7 mouse cellular contexts compared by ENCODE assay signal in genomic region chr7:28821261-28821831, GRCm38 (mm10). TPM values are rescaled to one million over a fixed set of nuclear protein-coding genes. Genes with fewer than 3 reads are reported as not detected.
DNase-seq lines count a peak whose midpoint lies in the region; ATAC-seq and TF ChIP-seq lines count a peak whose summit lies in the region.

No protein-coding gene starts in this region.

- no peak overlapping the region for H3K4me3 ChIP-seq in lung, embryonic 15.5 days
- H3K4me3 ChIP-seq in embryonic facial prominence, embryonic 11.5 days (ENCODE audit: low read depth, low read length): no peak overlapping the region
- H3K4me3 ChIP-seq in hindbrain, embryonic 13.5 days: no peak overlapping the region
- H3K4me3 ChIP-seq in liver, postnatal 0 days (ENCODE audit: low read depth, low read length): no peak overlapping the region

- no peak for TF ChIP-seq EP300 in liver, postnatal 0 days (IDR thresholded peaks at IDR 0.05; ENCODE audit: low read depth)

- H3K9me3 ChIP-seq in lung, embryonic 15.5 days: no peaks in the 10 kb centered on the region
- H3K9me3 ChIP-seq in embryonic facial prominence, embryonic 11.5 days (replicated peaks; ENCODE audit: control insufficient read depth, low read length): no peaks in the 10 kb centered on the region
- H3K9me3 ChIP-seq in hindbrain, embryonic 13.5 days: no peaks in the 10 kb centered on the region
- H3K9me3 ChIP-seq in liver, postnatal 0 days (ENCODE audit: low read length): no peaks in the 10 kb centered on the region

- TF ChIP-seq CTCF in liver, postnatal 0 days (IDR thresholded peaks at IDR 0.05; ENCODE audit: low read depth): no peak

- no peaks in the 10 kb centered on the region for H3K27me3 ChIP-seq in lung, embryonic 15.5 days
- no peaks in the 10 kb centered on the region for H3K27me3 ChIP-seq in embryonic facial prominence, embryonic 11.5 days (ENCODE audit: control insufficient read depth, insufficient read depth, low read length)
- no peaks in the 10 kb centered on the region for H3K27me3 ChIP-seq in hindbrain, embryonic 13.5 days
- H3K27me3 ChIP-seq in liver, postnatal 0 days (ENCODE audit: insufficient read depth, low read length): no peaks in the 10 kb centered on the region

- H3K4me2 ChIP-seq in lung, embryonic 15.5 days: no peak overlapping the region
- no peak overlapping the region for H3K4me2 ChIP-seq in embryonic facial prominence, embryonic 11.5 days (ENCODE audit: low read depth, low read length)
- no peak overlapping the region for H3K4me2 ChIP-seq in hindbrain, embryonic 13.5 days
- H3K4me2 ChIP-seq in liver, postnatal 0 days (ENCODE audit: low read depth, low read length): no peak overlapping the region

- no peak for ATAC-seq in lung, embryonic 15.5 days (ENCODE audit: borderline replicate concordance, extremely low read depth, low FRiP score, low TSS enrichment)
- ATAC-seq in embryonic facial prominence, embryonic 11.5 days (replicated peaks; ENCODE audit: insufficient number of reproducible peaks, low FRiP score, low TSS enrichment, low read depth): peak; percentile 20; the same call in 1 of the 2 replicates
- ATAC-seq in hindbrain, embryonic 13.5 days (ENCODE audit: low FRiP score): no peak
- ATAC-seq in liver, postnatal 0 days: peak; percentile 31
- no peak; the same call in 1 of the 2 replicates for ATAC-seq in monocyte, adult 5-6 weeks (replicated peaks; ENCODE audit: insufficient number of reproducible peaks, low FRiP score, low TSS enrichment, poor library complexity, severe bottlenecking)

- DNase-seq in lung, postnatal 25 days (ENCODE audit: low spot score): no peak
- peak; percentile 59 for DNase-seq in T-cell, adult 2 months (ENCODE audit: low spot score)
- DNase-seq in embryonic facial prominence, embryonic 11.5 days (ENCODE audit: low spot score): no peak
- peak; percentile 72 for DNase-seq in liver, postnatal 0 days

- peak overlapping the region; percentile 39 for H3K27ac ChIP-seq in lung, embryonic 15.5 days
- no peak overlapping the region for H3K27ac ChIP-seq in embryonic facial prominence, embryonic 11.5 days (replicated peaks; ENCODE audit: low read depth, low read length)
- H3K27ac ChIP-seq in hindbrain, embryonic 13.5 days: peak overlapping the region; percentile 76
- peak overlapping the region; percentile 34; the same call in 1 of the 2 replicates for H3K27ac ChIP-seq in liver, postnatal 0 days (ENCODE audit: low read depth)

- H3K36me3 ChIP-seq in lung, embryonic 15.5 days: peaks cover 70% of the 10 kb centered on the region
- H3K36me3 ChIP-seq in embryonic facial prominence, embryonic 11.5 days (replicated peaks; ENCODE audit: control insufficient read depth, insufficient read depth, low read depth, low read length): peaks cover 39% of the 10 kb centered on the region
- H3K36me3 ChIP-seq in hindbrain, embryonic 13.5 days: peaks cover 66% of the 10 kb centered on the region
- peaks cover 66% of the 10 kb centered on the region for H3K36me3 ChIP-seq in liver, postnatal 0 days (replicated peaks; ENCODE audit: insufficient read depth, low read length)

- H3K9ac ChIP-seq in lung, embryonic 15.5 days: no peak overlapping the region
- H3K9ac ChIP-seq in embryonic facial prominence, embryonic 11.5 days (replicated peaks; ENCODE audit: low read length): no peak overlapping the region
- H3K9ac ChIP-seq in hindbrain, embryonic 13.5 days: no peak overlapping the region
- H3K9ac ChIP-seq in liver, postnatal 0 days (replicated peaks): no peak overlapping the region

- H3K4me1 ChIP-seq in lung, embryonic 15.5 days: peaks cover 54% of the 10 kb centered on the region
- no peaks in the 10 kb centered on the region; the same call in 1 of the 2 replicates for H3K4me1 ChIP-seq in embryonic facial prominence, embryonic 11.5 days (ENCODE audit: control insufficient read depth, insufficient read depth, low read length)
- peaks cover 64% of the 10 kb centered on the region for H3K4me1 ChIP-seq in hindbrain, embryonic 13.5 days (replicated peaks)
- H3K4me1 ChIP-seq in liver, postnatal 0 days (ENCODE audit: insufficient read depth): peaks cover 47% of the 10 kb centered on the region

- 66% methylated on average over 10 of the region's 10 CpGs for WGBS in lung, embryonic 15.5 days
- WGBS in embryonic facial prominence, embryonic 11.5 days: 78% methylated on average over 10 of the region's 10 CpGs
- 45% methylated on average over 10 of the region's 10 CpGs for WGBS in hindbrain, embryonic 13.5 days
- WGBS in liver, postnatal 0 days (ENCODE audit: insufficient replicate concordance): 56% methylated on average over 10 of the region's 10 CpGs

RNA-seq across cellular contexts. Expression of gene Ech1, which starts 3.7 kb away (rescaled TPM):
- polyA plus RNA-seq in lung, embryonic 15.5 days (2015; fragmentation: Nextera tagmentation; extraction: Ambion mirVana): 154 and 162 TPM in 2 replicates
- polyA plus RNA-seq in embryonic facial prominence, embryonic 11.5 days (2014; fragmentation: Nextera tagmentation; extraction: Ambion mirVana): 103 and 106 TPM in 2 replicates
- polyA plus RNA-seq in hindbrain, embryonic 13.5 days (2015; fragmentation: Nextera tagmentation; extraction: Ambion mirVana): 81.8 and 87.5 TPM in 2 replicates
- 534 and 566 TPM in 2 replicates for polyA plus RNA-seq in liver, postnatal 0 days (2015; fragmentation: Nextera tagmentation; extraction: Ambion mirVana)
- 48.7 to 61.1 TPM (median 56.4 TPM) in 3 replicates for total RNA-seq in monocyte, adult 5-6 weeks (2017)

RNA-seq across cellular contexts. Expression of gene Lgals4, which starts 12.3 kb away (rescaled TPM):
- polyA plus RNA-seq in lung, embryonic 15.5 days (2015; fragmentation: Nextera tagmentation; extraction: Ambion mirVana): 6.7 and 9.2 TPM in 2 replicates
- polyA plus RNA-seq in embryonic facial prominence, embryonic 11.5 days (2014; fragmentation: Nextera tagmentation; extraction: Ambion mirVana): 1.5 and 1.9 TPM in 2 replicates
- 5.6 and 6.3 TPM in 2 replicates for polyA plus RNA-seq in hindbrain, embryonic 13.5 days (2015; fragmentation: Nextera tagmentation; extraction: Ambion mirVana)
- polyA plus RNA-seq in liver, postnatal 0 days (2015; fragmentation: Nextera tagmentation; extraction: Ambion mirVana): 19.5 and 21.3 TPM in 2 replicates
- total RNA-seq in monocyte, adult 5-6 weeks (2017): 1.2 to 7.4 TPM (median 5.5 TPM) in 3 replicates

RNA-seq across cellular contexts. Expression of gene Hnrnpl, which starts 13.0 kb away (rescaled TPM):
- 254 and 264 TPM in 2 replicates for polyA plus RNA-seq in lung, embryonic 15.5 days (2015; fragmentation: Nextera tagmentation; extraction: Ambion mirVana)
- 328 and 350 TPM in 2 replicates for polyA plus RNA-seq in embryonic facial prominence, embryonic 11.5 days (2014; fragmentation: Nextera tagmentation; extraction: Ambion mirVana)
- polyA plus RNA-seq in hindbrain, embryonic 13.5 days (2015; fragmentation: Nextera tagmentation; extraction: Ambion mirVana): 200 and 202 TPM in 2 replicates
- 82.0 and 88.6 TPM in 2 replicates for polyA plus RNA-seq in liver, postnatal 0 days (2015; fragmentation: Nextera tagmentation; extraction: Ambion mirVana)
- total RNA-seq in monocyte, adult 5-6 weeks (2017): 279 to 373 TPM (median 301 TPM) in 3 replicates

RNA-seq across cellular contexts. Expression of gene Rinl, which starts 32.6 kb away (rescaled TPM):
- polyA plus RNA-seq in lung, embryonic 15.5 days (2015; fragmentation: Nextera tagmentation; extraction: Ambion mirVana): 7.1 and 8.8 TPM in 2 replicates
- 2.3 and 3.2 TPM in 2 replicates for polyA plus RNA-seq in embryonic facial prominence, embryonic 11.5 days (2014; fragmentation: Nextera tagmentation; extraction: Ambion mirVana)
- 2.7 and 2.8 TPM in 2 replicates for polyA plus RNA-seq in hindbrain, embryonic 13.5 days (2015; fragmentation: Nextera tagmentation; extraction: Ambion mirVana)
- 7.2 and 7.6 TPM in 2 replicates for polyA plus RNA-seq in liver, postnatal 0 days (2015; fragmentation: Nextera tagmentation; extraction: Ambion mirVana)
- total RNA-seq in monocyte, adult 5-6 weeks (2017): 57.3 to 157 TPM (median 67.9 TPM) in 3 replicates

RNA-seq across cellular contexts. Expression of gene Lgals7, which starts 42.3 kb away (rescaled TPM):
- polyA plus RNA-seq in lung, embryonic 15.5 days (2015; fragmentation: Nextera tagmentation; extraction: Ambion mirVana): 1.5 and 1.6 TPM in 2 replicates
- polyA plus RNA-seq in embryonic facial prominence, embryonic 11.5 days (2014; fragmentation: Nextera tagmentation; extraction: Ambion mirVana): 0.98 and 1.3 TPM in 2 replicates
- polyA plus RNA-seq in hindbrain, embryonic 13.5 days (2015; fragmentation: Nextera tagmentation; extraction: Ambion mirVana): 6.4 and 7.4 TPM in 2 replicates
- 0.14 and 0.34 TPM in 2 replicates for polyA plus RNA-seq in liver, postnatal 0 days (2015; fragmentation: Nextera tagmentation; extraction: Ambion mirVana)
- total RNA-seq in monocyte, adult 5-6 weeks (2017): not detected in 3 replicates

Comparison
In these comparisons a context has a peak if more than half of its experiments do, and no peak if none do; other contexts are left out.
1. ATAC-seq: peak in embryonic facial prominence, embryonic 11.5 days (single experiment) and liver, postnatal 0 days (single experiment); none in lung, embryonic 15.5 days (single experiment), hindbrain, embryonic 13.5 days (single experiment) and monocyte, adult 5-6 weeks (single experiment).
2. DNase-seq: peak in T-cell, adult 2 months (single experiment) and liver, postnatal 0 days (single experiment); none in lung, postnatal 25 days (single experiment) and embryonic facial prominence, embryonic 11.5 days (single experiment).